Mouse (Mus musculus): ENCODE data around the gene Cep104. TPM values are rescaled to one million over a fixed set of nuclear protein-coding genes. Genes with fewer than 3 reads are reported as not detected.
A peak's percentile ranks its signal among the peaks of the same experiment; 100 is the strongest.

Cep104 gene
- polyA plus RNA-seq, 1 experiment: 19.1 TPM

DNA sequence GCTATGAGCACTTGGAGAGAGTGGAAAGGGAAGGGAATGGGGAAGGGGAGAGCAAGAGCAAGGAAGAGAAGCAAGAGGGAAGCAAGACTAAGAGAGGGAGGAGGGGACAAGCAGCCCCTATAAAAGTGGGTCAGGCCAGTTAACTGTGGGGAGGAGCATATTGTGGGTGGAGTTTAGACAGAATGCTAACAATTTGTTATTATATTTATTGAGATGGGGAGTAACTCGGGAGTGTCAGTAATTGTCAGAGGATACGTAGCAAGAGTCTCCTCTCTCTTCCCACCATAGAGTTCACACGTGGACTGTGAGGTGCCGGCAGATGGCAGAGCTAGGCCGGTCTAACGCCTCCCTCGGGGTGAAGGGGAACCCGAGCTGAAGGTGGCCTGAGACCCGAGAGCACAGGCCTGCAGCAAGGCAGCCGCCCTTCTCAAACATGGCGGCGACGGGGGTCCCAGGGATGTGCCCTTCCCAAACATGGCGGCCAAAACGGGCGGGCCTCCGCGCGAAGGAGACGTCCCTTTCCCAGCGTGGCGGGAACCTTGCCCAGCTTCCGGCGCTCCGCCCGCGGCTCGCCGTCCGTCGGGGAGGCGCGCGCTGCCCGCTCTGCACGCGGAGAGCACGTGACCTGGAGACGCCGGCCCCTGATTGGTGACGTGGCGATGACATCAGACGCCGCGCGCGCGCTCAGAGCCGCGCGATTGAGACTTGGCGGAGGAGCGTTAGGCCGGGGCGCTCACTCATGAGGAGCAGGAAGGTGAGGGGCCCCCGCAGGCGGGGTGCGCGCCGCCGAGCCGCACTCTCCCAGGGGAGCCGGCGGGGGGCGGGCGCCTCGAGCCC is 18.2 kb upstream of the Cep104 start, which contains the start of gene A430005L14Rik:
Gene A430005L14Rik, plus strand, starts transcription at position 669 of the 837 bp plus-strand sequence.
- TF ChIP-seq POLR2A (IDR thresholded peaks at IDR 0.05; ENCODE audit: borderline replicate concordance, extremely low read depth, insufficient read depth, insufficient read length, poor library complexity, severe bottlenecking) (peak; percentile 70; the same call in 1 of the 2 replicates), CTCF (IDR thresholded peaks at IDR 0.05; ENCODE audit: borderline replicate concordance, extremely low read depth, insufficient read depth, insufficient read length) (no peak)

GRCm38 (mm10) chr4:153957444-153958250 is 17.3 kb upstream of the Cep104 start:
- TF ChIP-seq POLR2A (IDR thresholded peaks at IDR 0.05; ENCODE audit: borderline replicate concordance, extremely low read depth, insufficient read depth, insufficient read length, poor library complexity, severe bottlenecking) (no peak), CTCF (IDR thresholded peaks at IDR 0.05; ENCODE audit: borderline replicate concordance, extremely low read depth, insufficient read depth, insufficient read length) (no peak)
- DNase-seq (ENCODE audit: low read depth): peak; percentile 46

More for the DNA sequence above, 18.2 kb upstream of the Cep104 start, which contains the start of gene A430005L14Rik:
- peak; percentile 99 for DNase-seq (ENCODE audit: low read depth)

DNA sequence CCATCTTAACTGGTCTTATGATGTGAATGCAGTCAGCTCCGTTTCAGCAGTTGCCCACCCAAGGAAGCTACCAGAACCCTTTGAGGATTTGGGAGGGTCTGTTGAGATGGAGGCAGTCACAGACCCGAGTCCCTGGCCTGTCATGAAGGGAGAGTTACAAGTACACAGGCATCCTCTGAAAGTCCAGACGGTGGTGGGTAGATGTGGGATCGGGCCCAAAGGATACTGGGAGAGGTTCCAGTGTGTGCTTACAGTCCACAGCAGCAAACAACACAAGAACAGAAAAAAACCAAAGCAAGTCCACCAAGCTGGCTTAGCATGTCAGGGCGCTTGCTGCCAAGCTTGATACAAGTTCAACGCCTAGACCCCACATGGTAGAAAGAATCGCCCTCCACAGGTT is 12.4 kb upstream of the Cep104 start:
- TF ChIP-seq CTCF (IDR thresholded peaks at IDR 0.05; ENCODE audit: borderline replicate concordance, extremely low read depth, insufficient read depth, insufficient read length): no peak
- TF ChIP-seq POLR2A (IDR thresholded peaks at IDR 0.05; ENCODE audit: borderline replicate concordance, extremely low read depth, insufficient read depth, insufficient read length, poor library complexity, severe bottlenecking): no peak
- DNase-seq (ENCODE audit: low read depth): no peak

DNA sequence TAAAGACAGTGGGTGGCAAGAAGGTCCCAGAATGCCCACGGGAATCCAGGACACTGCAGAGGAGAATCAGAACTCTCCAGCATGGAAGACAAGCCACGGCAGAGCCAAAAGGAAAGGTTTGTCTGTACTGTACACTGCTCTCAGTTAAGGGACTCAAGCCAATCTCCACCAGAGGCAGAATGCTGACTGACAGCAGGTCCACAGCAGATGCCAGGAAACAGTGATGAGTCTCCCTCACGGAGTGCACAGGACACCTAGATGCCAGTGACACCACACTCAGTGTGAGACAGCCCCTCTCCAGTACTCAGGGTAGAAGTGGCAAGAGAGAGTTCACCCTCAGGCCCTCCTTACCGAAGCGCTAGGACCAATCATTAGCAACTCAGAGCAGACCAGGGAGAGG is 8.3 kb upstream of the Cep104 start:
- TF ChIP-seq CTCF (IDR thresholded peaks at IDR 0.05; ENCODE audit: borderline replicate concordance, extremely low read depth, insufficient read depth, insufficient read length) (no peak), POLR2A (IDR thresholded peaks at IDR 0.05; ENCODE audit: borderline replicate concordance, extremely low read depth, insufficient read depth, insufficient read length, poor library complexity, severe bottlenecking) (no peak)
- DNase-seq (ENCODE audit: low read depth): no peak

- no peak for TF ChIP-seq POLR2A (IDR thresholded peaks at IDR 0.05; ENCODE audit: borderline replicate concordance, extremely low read depth, insufficient read depth, insufficient read length, poor library complexity, severe bottlenecking)
- DNase-seq (ENCODE audit: low read depth): no peak
Observed at GRCm38 (mm10) chr4:153967556-153967955, 7.4 kb upstream of the Cep104 start.

DNA sequence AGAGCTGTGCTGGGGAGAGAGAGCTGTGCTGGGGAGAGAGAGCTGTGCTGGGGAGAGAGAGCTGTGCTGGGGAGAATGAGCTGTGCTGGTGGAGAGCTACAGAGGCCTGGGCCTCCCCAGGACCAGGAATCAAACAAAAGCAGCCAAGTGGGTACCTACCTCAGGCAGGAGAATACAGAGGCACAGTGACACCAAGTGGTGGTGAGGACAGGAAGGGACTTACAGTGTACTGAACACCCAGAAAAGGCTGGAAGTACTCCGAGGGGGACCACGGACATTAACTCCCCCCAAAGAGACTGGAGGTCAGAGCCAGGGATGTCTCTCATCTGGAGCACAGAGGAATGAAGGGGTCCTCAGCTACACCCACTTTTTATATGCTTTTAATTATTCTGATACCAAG is 6.9 kb upstream of the Cep104 start:
- peak; percentile 23; the same call in 1 of the 2 replicates for TF ChIP-seq CTCF (IDR thresholded peaks at IDR 0.05; ENCODE audit: borderline replicate concordance, extremely low read depth, insufficient read depth, insufficient read length)
- no peak for TF ChIP-seq POLR2A (IDR thresholded peaks at IDR 0.05; ENCODE audit: borderline replicate concordance, extremely low read depth, insufficient read depth, insufficient read length, poor library complexity, severe bottlenecking)
- peak; percentile 49 for DNase-seq (ENCODE audit: low read depth)

DNA sequence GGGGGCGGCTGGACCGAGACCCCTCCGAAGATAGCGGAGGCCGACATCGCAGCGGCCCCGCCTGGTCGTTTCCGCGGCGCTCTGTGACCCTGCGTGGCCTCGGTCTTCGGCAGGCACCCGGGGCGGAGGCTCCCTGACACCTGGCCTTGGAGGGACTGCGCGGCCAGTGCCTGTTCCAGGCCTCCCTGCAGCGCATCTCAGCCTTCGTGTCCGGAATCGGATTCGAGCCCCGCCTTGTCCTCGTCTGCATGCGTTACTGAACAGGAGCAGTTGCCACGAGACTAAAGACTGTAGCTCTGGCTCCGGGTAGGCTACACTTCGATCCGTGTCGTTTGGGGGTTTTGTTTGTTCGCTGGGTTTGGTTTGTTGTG is 283 bp downstream of the Cep104 start:
- TF ChIP-seq POLR2A (IDR thresholded peaks at IDR 0.05; ENCODE audit: borderline replicate concordance, extremely low read depth, insufficient read depth, insufficient read length, poor library complexity, severe bottlenecking): no peak
- no peak for TF ChIP-seq CTCF (IDR thresholded peaks at IDR 0.05; ENCODE audit: borderline replicate concordance, extremely low read depth, insufficient read depth, insufficient read length)
- no peak for DNase-seq (ENCODE audit: low read depth)

- no peak for TF ChIP-seq POLR2A (IDR thresholded peaks at IDR 0.05; ENCODE audit: borderline replicate concordance, extremely low read depth, insufficient read depth, insufficient read length, poor library complexity, severe bottlenecking)
- no peak for TF ChIP-seq CTCF (IDR thresholded peaks at IDR 0.05; ENCODE audit: borderline replicate concordance, extremely low read depth, insufficient read depth, insufficient read length)
- no peak for DNase-seq (ENCODE audit: low read depth)
Observed at GRCm38 (mm10) chr4:153975768-153976167, 774 bp downstream of the Cep104 start.

DNA sequence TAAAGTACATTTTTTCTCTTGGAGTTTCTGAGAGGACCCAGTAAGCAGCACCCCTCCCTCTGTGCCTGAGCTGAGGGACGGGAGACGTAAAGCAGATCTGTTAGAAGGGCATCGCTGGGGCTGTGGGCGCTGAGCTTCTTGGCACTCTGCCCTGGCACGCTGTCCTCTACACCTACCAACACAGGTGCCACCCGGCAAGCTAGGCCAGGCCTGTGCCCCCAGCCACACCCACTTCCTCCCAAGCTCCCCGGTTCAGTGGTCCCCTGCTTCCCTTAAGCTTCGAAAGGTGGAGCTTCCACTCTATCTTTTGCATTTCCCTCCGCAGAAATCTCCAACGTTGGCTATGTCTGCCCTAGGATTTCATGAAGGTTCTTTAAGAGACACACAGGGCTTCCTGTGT is 4.2 kb downstream of the Cep104 start:
- DNase-seq (ENCODE audit: low read depth): no peak
- no peak for TF ChIP-seq CTCF (IDR thresholded peaks at IDR 0.05; ENCODE audit: borderline replicate concordance, extremely low read depth, insufficient read depth, insufficient read length)
- TF ChIP-seq POLR2A (IDR thresholded peaks at IDR 0.05; ENCODE audit: borderline replicate concordance, extremely low read depth, insufficient read depth, insufficient read length, poor library complexity, severe bottlenecking): no peak

DNA sequence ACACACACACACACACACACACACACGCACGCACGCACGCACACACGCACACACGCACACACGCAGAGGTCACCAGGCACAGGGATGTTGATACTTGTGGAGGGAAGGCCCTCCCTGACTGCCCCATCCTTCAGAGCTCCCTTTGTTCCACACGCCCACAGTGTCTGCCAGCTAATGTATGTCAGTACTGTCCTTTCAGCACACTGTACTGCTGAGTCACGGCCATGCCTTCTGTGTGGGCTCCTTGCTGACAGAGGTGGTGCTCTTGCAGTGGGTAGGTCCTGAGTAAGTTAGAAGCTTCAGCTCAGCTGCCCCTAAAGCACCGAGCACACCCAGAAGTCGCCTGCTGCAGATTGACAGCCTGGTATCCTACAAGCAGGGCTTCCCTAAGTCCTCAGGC is 5.5 kb downstream of the Cep104 start:
- TF ChIP-seq POLR2A (IDR thresholded peaks at IDR 0.05; ENCODE audit: borderline replicate concordance, extremely low read depth, insufficient read depth, insufficient read length, poor library complexity, severe bottlenecking): no peak
- no peak for TF ChIP-seq CTCF (IDR thresholded peaks at IDR 0.05; ENCODE audit: borderline replicate concordance, extremely low read depth, insufficient read depth, insufficient read length)
- no peak for DNase-seq (ENCODE audit: low read depth)

- DNase-seq (ENCODE audit: low read depth): no peak
- no peak for TF ChIP-seq CTCF (IDR thresholded peaks at IDR 0.05; ENCODE audit: borderline replicate concordance, extremely low read depth, insufficient read depth, insufficient read length)
- TF ChIP-seq POLR2A (IDR thresholded peaks at IDR 0.05; ENCODE audit: borderline replicate concordance, extremely low read depth, insufficient read depth, insufficient read length, poor library complexity, severe bottlenecking): no peak
Observed at GRCm38 (mm10) chr4:153992715-153993114, 17.7 kb downstream of the Cep104 start.

Measured in brain, embryonic 14.5 days (tissue).